Mouse (Mus musculus) kidney, adult 8-10 months (tissue): ENCODE measurements around the gene Prpf4.

Experiments
- DNase-seq, 2 experiments: peaks; one replicate each; pipeline ENCODE4 v3.0.0; 2022

Gene Prpf4

DNA sequence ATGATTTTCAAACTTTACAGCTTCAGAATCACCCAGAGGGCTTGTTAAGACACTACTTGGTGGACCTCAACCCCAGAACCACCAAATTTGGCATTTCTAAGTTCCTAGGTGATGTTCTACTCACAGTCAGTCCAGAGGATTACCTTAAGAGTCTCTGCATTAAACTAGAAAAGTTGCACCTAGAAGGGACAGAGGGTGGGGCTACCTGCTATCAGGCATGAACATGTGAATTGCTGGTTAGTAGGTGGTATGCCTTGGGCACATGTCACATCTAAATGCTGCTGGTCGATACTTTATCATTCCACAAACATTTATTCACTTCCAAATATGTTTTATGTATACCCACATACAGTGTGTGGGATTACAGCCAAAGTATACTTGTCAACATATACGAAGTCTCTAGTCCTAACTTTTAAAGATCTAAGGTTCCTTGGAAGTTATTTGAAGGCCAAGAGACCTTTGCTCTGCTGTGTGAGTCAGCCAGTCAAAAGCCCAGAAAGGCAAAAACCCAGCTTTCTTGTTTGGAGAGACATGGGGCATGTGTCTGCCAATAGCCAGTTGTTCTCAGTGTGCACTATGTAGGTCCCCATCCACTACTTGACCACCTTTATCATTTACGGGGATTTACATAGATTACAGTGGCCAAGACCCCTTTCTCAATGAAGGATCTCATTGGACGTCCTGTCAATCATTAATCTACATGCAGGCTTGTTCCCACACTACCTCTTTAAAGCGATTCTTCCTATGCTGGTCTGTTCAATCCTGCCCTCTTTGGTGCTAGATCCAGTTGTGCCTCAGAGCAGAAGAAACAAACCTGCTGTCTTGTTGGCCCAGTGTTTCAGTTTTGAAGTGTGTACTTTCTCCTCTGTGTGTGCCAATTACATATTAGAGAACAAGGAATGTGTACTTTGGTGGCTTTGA is 18.7 kb upstream of the Prpf4 start:
- peak; percentile 26 to 27 for DNase-seq

DNA sequence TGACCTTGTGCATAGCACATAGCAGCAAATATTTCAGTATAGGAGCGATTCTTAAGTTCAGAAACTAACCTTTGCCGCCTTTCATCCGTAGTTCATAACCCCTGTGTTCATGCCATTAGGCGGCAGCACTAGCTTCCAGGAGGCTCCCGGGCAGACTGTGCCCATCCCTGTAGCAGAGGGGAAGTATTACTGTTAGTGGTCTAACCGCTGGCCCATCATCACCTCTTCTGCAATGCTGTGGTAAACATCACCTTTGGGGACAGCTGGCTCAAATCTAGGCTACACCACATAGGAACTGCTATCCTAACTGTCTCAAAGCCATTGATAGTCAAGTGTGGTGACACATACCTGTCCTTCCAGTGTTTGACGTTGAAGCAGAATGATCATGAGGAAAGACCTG is 16.7 kb upstream of the Prpf4 start:
- DNase-seq: no peak

DNA sequence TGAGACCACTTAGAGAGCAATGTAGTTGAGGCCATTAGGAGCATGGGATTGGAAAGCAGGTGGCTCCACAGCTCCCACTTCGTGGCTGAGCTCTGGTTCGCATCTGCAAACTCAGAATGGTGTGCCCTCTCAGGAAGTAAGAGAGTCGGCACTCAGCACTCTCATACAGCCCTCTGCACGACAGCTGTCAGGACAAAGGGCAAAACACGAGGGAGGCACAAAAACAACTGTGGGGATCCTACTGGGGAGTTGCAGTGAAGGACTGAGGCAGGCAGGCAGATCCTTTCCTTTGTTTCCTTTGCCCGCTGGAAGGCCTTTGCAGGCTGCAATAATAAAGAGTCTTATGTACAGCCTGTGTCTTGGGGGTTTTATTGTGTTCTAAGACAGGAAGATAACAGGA is 15.1 kb upstream of the Prpf4 start:
- DNase-seq: no peak

DNA sequence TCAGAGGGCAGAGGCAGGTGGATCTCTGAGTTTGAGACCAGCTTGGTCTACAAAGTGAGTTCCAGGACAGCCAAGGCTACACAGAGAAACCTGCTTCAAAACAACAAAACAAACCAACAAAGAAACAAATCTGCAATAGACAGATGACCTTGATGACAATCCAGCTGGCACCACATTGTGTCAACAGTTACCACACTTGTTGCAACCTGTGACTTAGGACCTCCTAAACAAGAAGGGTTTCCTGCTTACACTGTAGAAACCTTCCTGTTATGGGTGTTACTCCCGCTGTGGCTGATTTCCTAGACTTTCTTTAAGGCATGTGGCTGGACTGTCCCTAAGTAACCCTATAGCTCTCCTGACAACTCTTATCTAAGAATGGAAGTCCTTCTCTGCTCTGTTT is 12.8 kb upstream of the Prpf4 start:
- DNase-seq: no peak

DNA sequence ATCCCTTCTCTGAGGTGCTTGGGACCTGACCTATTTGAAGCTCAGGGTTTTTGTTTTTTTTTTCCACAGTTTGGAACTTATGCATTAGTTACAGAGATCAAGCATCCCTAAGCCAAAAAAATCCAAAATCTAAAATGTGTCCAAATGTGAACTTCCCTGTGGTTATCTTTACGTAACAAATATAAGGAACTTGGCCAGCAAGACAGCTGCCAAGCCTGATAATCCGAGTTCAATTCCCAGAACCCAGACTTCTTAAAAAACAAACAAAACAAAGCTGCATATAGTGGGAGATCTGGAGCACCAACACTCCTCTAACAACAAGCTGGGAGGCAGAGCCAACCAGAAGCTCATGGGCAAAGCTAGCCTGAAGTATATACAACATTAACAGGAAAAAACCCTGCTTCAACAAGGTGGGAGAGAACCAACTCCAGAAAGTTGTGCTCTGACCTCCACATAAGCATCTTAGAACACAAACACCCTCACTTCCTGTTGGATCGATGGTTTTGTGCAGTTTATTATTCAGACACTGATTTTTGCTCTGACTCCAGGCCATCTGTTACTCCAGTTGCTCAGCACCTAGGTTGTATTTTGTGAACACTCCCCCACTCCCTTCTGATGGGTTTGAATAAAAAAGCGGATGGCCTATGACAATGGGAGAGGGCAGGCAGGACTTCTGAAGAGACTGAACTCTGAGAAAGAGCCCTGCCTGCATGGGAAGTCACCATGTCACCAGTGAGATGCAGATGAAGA is 10.8 kb upstream of the Prpf4 start:
- no peak for DNase-seq

DNA sequence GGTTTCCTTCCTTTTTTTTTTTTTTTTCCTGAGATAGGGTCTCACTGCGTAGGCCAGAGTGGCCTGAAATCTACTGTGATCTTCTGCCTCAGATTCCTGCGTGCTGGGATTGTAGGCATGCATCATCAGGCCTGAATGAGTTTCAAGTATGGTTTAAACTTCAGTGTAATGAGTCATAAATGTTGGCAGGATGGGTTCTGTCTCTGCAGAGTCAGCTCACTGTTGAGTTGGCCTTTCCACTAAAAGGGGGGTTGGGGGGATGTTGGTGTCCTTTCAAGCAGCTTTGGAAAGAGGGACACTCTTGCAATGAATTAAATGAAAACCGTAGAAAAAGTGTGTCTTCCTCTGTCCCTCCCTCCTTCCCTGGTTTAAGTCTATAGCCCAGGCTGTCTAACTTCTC is 9.6 kb upstream of the Prpf4 start:
- DNase-seq: no peak

DNA sequence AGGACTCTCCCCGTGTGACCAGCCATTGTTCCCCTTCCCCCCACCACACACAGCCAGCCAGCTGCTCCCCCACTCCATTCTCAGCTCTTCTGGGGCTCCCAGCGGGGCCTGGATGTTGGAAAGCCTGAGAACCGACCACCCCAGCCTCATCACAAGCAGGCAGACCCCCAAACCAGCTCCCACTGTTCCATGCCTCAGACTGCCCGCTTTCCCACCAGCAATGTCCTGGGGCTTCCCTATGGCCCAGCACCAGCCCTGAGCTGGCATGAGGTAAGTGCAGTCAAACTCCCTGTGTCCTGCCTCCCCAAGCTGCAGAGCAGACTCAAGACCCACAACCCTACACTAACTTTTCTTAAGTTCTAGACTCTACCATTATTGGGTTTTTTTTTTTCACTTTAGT is 2.5 kb upstream of the Prpf4 start:
- no peak for DNase-seq

DNA sequence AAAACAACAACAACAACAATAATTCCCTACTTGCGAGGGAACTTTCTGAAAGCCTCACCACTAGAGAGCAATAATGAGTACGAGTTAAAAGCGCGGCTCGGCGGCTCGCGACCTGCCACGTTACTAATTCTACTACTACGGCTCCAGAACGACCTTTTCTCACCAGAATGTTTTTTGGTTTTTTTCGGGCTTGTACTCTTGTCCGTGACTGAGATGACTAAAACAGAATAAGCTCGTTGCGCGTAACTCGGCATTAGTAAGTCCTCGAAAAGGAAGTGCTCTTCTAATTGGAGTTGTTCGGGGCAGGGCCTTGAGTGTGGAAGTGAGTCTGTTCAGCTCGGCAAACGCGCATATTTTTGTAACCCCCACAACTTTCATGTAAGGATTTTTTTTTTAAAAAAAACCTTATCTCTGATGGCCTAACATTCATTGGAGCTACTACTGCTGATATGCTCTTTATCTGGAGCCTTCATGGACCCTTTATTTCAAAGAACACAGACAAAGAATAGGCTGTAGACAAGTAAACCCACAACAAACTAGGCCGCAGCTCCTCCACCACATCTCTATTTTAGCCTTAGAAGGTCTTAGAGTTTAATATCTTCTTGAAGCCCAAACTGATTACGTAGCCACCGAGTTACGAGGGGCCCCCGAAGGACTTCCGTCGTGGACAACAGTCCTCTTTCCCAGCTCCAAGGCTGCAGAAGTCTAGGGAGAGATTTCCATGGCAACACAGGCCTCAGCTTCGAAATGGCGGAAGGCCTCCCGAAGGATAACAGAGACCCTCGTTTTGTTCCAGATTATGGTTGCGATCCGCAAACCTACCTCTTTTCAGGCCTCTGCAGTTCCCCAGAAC is 641 bp upstream of the Prpf4 start:
- DNase-seq: peak; percentile 53 to 70

DNA sequence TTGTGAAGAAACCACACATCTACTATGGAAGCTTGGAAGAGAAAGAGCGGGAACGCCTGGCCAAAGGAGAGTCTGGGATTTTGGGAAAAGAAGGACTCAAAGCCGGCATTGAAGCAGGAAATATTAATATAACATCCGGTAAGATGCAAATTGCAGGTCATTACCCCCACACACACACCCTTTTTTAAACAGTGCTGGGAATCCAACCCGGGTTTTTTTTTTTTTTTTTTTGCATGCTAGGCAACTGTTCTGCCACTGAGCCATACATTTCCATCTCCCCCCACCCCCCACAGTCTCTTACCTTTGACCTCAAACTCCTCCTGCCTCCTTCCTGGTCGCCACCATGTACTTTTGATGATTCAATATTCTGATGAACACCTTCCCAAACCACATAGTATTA is 1.0 kb downstream of the Prpf4 start:
- no peak for DNase-seq

DNA sequence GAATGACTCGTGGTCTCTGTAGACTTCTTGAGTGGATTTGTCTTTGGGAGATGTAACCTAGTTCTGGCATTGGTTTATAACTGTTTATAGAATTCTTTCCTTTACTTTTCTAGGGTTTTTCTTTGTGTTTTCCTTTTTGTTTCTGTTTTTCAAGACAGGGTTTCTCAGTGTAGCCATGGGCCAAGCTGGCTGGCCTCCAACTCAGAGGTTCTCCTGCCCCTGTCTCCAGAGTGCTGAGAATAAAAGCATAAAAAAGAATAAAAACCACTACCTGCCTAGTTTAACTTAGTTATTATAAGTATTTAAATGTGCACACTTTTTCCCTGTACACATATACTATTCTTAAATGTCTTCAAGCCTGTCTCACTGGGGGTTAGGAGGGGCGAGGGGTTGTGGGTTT is 1.7 kb downstream of the Prpf4 start:
- DNase-seq: no peak

DNA sequence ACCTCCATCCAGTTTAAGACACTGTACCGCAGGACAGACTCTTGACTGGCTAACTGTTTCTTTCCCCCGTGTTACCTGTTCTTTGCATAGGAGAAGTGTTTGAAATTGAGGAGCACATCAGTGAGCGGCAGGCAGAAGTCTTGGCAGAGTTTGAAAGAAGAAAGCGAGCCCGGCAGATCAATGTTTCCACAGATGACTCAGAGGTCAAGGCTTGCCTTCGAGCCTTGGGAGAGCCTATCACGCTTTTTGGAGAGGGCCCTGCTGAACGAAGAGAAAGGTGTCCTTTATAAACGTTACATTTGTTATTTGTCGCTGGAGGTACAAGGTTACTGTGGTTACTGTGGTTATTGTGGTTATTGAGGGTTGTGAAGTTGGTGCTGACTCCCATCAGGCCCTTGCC is 3.0 kb downstream of the Prpf4 start:
- DNase-seq: no peak

DNA sequence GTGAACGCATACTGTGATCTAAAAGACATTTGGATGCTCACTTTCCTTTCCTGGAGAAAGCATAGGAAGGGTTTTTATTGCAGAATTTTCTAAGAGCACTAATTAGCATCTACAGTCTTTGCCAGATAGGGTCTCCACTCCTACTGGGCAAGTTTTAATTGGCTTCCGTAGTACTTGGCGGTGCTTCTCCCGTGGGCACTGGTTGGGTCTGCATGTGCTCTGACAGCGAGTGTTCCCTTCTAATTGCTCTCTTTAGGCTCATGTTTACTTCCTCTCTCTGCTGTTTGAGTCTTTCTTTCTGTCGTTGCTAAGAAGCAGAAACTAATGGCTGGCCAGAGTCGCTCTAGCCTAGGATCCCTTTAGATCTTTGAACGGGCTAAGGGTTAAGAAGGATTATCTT is 9.9 kb downstream of the Prpf4 start:
- DNase-seq: no peak

DNA sequence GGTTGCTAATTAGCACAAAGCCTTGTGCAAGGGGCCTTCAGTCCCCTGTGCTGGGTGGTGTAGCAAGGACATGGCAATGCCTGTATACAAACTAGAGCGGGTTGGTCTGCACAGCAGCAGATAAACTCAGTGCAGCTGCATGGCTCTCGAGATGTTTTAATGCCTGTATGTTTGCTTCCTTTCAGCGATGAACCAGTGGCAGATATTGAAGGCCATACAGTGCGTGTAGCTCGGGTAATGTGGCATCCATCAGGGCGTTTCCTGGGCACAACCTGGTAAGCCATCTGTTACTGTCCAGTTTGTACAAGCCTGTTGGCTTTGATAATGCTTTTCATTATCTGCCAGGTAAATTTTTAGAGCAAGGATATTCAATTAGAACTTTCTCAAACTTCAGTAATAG is 10.5 kb downstream of the Prpf4 start:
- no peak for DNase-seq

DNA sequence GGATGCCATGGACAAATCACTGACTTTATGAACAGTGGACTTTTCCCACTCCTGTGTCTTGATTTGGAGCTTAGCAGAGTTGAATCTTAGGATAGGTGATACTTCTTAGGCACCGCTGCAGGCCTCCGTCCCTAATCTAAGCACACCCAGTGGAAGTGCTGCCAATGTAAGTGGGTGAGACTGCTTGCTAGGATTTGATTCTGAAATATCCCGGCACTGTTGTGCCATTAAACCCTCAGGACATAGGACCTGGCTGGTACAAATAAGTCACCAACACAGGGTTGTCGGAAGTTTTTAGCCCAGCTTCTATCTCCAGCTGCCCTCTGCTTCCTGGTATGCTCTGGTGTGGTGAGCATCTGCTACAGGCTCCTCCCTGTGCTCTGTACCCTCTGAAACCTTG is 17.3 kb downstream of the Prpf4 start:
- DNase-seq: no peak

DNA sequence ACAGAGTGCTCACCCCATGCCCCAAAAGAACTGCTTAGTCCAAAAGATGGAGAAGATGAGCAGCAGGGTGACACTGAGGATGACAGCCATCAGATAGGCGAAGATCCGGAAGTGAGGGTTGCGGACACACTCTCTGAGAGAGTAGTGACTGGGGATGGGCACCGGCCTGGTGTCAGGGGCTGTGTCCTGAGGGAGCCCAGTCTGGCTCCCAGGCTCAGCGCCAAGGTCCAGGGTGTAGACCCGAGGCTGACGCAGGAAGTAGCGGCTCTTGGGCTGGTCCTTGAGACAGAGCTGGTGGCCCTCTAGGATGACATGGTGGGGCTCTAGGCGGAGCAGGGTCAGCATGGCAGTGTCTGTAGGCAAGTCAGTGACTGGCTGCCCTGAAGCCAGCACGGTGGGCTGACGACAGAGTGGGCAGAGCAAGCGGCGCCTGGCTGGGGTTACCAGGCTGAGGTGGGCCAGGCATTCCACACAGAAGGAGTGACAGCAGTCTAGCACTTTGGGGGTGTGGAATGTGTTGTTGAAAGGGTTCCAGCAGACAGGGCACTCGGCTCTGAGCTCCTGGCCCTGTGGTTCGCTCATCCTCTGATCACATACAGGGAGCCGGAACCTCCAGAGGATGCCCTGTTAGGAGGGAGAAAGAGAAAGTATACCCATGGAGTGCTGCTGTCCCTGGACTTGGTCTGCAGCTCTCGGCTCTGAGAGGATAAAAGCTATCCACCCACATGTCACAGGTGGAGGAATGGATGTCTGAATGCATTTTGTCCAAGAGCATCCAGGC is 19.6 kb downstream of the Prpf4 start:
- DNase-seq: no peak

DNA sequence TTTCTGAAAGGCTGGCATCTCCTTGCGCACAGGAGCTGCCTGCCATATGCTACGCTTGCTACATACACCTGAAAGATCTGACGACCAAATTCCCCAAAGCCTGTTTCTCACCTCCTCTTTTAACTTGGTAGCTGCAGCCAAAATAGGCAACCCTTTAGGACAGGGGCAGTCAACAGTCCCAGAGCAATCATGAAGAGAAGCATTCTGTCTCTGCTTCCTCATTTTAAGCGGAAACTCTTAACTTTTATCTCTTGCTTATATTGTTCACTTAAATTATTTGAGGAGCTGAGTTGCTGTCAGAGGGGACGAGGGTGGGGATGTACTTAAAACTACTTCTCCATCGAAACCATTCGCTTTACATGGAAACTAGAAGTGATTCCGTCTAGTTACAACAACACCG is 21.0 kb downstream of the Prpf4 start:
- no peak for DNase-seq

DNA sequence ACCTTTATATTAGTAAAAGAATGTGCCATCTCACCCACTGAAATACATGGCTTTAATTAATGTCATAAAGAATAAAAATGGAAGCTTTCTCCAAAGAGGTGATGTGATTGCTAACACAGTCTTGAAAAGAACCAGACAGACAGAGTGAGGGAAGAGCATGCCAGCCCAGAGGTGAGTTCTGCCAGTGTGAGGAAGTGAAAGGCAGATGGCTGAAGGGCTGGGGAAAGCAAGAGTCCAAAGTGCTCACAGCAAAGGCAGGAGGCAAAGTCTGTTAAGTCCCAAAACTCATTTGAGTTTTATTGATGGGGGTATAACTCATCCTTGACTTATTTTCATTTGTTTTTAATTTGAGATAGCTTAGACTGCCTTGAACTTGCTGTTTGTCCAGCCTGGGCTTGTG is 22.1 kb downstream of the Prpf4 start:
- DNase-seq: no peak

DNA sequence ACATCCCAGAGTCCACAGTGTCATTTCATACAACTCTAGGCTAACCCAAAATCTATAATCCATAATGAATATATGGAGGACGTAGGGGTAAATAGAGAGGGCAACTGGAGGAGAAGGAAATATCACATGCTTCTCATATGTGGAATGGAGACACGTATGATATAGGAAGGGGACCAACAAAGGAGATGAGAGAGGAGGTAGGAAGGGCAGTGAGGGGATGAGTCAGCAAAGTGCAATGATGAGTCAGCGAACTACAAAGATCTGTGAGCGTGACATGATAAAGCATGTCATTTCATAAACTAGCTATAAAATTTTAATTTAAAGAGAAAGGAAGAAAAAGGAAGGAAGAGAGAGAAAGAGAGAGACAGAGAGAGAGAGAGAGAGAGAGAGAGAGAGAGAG is 22.9 kb downstream of the Prpf4 start:
- no peak for DNase-seq

DNA sequence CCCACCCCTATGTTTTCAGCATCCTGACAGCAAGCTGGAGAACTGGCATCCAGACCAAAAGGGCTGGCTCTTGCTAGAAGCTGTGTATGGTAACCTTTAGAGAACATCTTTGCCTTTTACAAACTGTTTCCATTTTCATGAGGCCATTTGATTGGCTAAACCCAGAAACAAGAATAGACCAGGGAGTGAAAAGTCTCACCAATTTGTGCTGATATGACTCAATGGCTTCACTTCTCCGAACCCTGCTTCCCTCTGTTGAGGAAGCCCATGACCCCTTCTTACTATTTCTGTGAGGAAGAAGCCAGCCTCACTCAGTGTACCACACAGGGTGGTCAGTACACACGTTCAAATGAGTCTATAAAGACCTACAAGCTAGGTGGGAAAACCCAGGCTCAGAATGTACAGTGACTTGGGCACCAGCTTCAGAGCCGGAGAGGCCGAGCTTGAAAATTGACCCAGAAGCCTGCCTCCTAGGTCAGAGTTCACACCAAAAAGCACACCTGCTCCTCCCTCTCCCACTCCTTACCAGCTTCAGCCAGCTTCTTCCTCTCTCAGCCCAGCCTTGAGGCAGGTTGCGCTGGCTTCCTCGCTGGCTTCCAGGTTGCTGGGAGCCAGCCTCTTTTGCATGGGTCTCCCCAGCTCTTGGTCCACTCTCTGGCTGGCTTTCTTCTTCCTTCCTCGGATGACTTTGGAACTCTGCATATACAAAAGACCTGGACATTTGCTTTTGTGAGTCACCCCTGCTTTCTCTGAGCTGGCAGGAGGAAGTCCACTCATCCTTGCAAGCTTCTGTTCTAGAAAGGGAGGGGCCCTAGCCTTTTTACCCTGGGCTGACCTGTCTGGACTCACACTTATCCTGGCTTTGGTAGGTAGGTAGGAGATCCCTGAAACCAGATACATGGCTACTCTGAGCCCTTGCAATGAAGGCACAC is 25.6 kb downstream of the Prpf4 start:
- DNase-seq: peak; percentile 55 to 66

DNA sequence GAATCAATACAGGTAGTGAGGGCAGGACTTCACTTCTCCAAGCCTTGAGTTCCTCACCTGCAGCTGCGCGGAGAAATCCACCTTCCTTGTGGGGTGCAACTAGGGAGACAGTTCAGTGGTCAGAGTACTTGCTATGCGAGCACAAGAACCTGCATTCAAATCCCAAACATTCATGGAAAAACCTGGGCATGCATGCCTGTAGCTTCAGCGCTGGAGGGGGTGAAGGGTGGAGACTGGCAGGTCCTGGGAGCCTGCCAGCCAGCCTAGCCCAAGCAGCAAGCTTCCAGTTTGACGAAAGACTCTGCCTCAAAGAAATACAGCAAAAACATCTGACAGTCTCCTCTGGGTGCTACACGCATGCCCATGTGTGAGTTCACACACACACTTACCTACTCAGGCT is 26.5 kb downstream of the Prpf4 start, which contains the start of gene Rnf183:
Gene Rnf183, minus strand, starts transcription at position 172 of the 400 bp plus-strand sequence.
- peak; percentile 63 to 75 for DNase-seq

DNA sequence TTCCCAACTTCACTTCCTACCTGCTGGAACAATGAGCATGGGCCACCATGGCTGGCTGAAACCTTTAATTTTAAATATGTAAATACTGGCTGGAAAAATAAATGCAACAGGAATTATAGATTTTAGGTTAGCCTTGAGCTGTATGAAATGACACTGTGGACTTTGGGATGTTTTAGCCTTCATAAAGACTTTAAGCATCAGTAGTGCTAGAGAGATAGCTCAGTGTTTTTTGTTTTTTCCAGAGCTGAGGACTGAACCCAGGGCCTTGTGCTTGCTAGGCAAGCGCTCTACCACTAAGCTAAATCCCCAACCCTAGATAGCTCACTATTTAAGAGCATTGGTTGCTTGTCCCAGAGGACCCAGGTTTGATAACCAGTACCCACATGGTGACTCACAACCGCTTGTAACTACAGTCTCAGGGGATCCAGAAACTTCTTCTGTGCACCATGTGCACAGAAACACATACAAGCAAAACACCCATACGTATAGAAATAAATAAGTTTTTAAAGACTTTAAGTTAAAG is 28.7 kb downstream of the Prpf4 start:
- no peak for DNase-seq
